Mouse (Mus musculus): ENCODE measurements around the gene Aktip. TPM values are rescaled to one million over a fixed set of nuclear protein-coding genes. Genes with fewer than 3 reads are reported as not detected.

Gene Aktip
- polyA plus RNA-seq, 1 experiment from 2014 or later = 52.5 TPM

GRCm38 (mm10) chr8:91094135-91094534, 105.6 kb downstream of the Aktip start:
- Histone ChIP-seq H3K4me3 (replicated peaks; ENCODE audit: low read length) (no peak overlapping the region), H3K9me3 (replicated peaks; ENCODE audit: control insufficient read depth, low read length) (no peaks in the 10 kb centered on the region), H3K9ac (ENCODE audit: low read length) (no peak overlapping the region), H3K27me3 (ENCODE audit: control insufficient read depth, insufficient read depth, low read length) (no peaks in the 10 kb centered on the region), H3K36me3 (ENCODE audit: control insufficient read depth, insufficient read depth, low read length) (0 out of 2 replicates have a peak, but pooled peaks cover 6% of the 10 kb centered on the region), H3K4me2 (ENCODE audit: low read depth, low read length) (no peak overlapping the region), H3K27ac (ENCODE audit: low read length) (peak overlapping the region; percentile 27; the same call in 1 of the 2 replicates), H3K4me1 (ENCODE audit: control insufficient read depth, insufficient read depth, low read length) (no peaks in the 10 kb centered on the region)
- WGBS = 49% methylated on average over 5 of the region's 5 CpGs
- ATAC-seq (ENCODE audit: insufficient read depth, low FRiP score) = no peak

- Histone ChIP-seq H3K4me1 (ENCODE audit: control insufficient read depth, insufficient read depth, low read length) (no peaks in the 10 kb centered on the region), H3K27me3 (ENCODE audit: control insufficient read depth, insufficient read depth, low read length) (no peaks in the 10 kb centered on the region), H3K4me2 (ENCODE audit: low read depth, low read length) (no peak overlapping the region), H3K36me3 (ENCODE audit: control insufficient read depth, insufficient read depth, low read length) (peaks cover 15% of the 10 kb centered on the region; the same call in 1 of the 2 replicates), H3K9me3 (replicated peaks; ENCODE audit: control insufficient read depth, low read length) (no peaks in the 10 kb centered on the region), H3K9ac (ENCODE audit: low read length) (no peak overlapping the region), H3K27ac (ENCODE audit: low read length) (no peak overlapping the region), H3K4me3 (replicated peaks; ENCODE audit: low read length) (no peak overlapping the region)
- no peak; the same call in 1 of the 2 replicates for ATAC-seq (ENCODE audit: insufficient read depth, low FRiP score)
- WGBS = 66% methylated on average over 2 of the region's 2 CpGs
Measured at GRCm38 (mm10) chr8:91089601-91090000, 110.2 kb downstream of the Aktip start.

- ATAC-seq (ENCODE audit: insufficient read depth, low FRiP score) = no peak
Measured at GRCm38 (mm10) chr8:91088452-91088851, 111.3 kb downstream of the Aktip start.

GRCm38 (mm10) chr8:91082428-91082827, 117.3 kb downstream of the Aktip start:
- no peak overlapping the region for H3K4me2 ChIP-seq (ENCODE audit: low read depth, low read length)
- H3K9me3 ChIP-seq (replicated peaks; ENCODE audit: control insufficient read depth, low read length) = no peaks in the 10 kb centered on the region
- H3K36me3 ChIP-seq (ENCODE audit: control insufficient read depth, insufficient read depth, low read length) = 0 out of 2 replicates have a peak, but pooled peaks cover 5% of the 10 kb centered on the region
- no peaks in the 10 kb centered on the region for H3K27me3 ChIP-seq (ENCODE audit: control insufficient read depth, insufficient read depth, low read length)
- no peak overlapping the region for H3K4me3 ChIP-seq (replicated peaks; ENCODE audit: low read length)
- H3K27ac ChIP-seq (ENCODE audit: low read length) = no peak overlapping the region
- no peaks in the 10 kb centered on the region for H3K4me1 ChIP-seq (ENCODE audit: control insufficient read depth, insufficient read depth, low read length)
- WGBS = 83% methylated on average over 12 of the region's 12 CpGs
- ATAC-seq (ENCODE audit: insufficient read depth, low FRiP score) = peak; percentile 25; the same call in 1 of the 2 replicates
- H3K9ac ChIP-seq (ENCODE audit: low read length) = no peak overlapping the region

More at GRCm38 (mm10) chr8:91088452-91088851, 111.3 kb downstream of the Aktip start:
- Histone ChIP-seq H3K36me3 (ENCODE audit: control insufficient read depth, insufficient read depth, low read length) (peaks cover 15% of the 10 kb centered on the region; the same call in 1 of the 2 replicates), H3K27ac (ENCODE audit: low read length) (no peak overlapping the region), H3K9ac (ENCODE audit: low read length) (no peak overlapping the region), H3K4me3 (replicated peaks; ENCODE audit: low read length) (no peak overlapping the region), H3K4me2 (ENCODE audit: low read depth, low read length) (no peak overlapping the region), H3K9me3 (replicated peaks; ENCODE audit: control insufficient read depth, low read length) (no peaks in the 10 kb centered on the region), H3K27me3 (ENCODE audit: control insufficient read depth, insufficient read depth, low read length) (no peaks in the 10 kb centered on the region), H3K4me1 (ENCODE audit: control insufficient read depth, insufficient read depth, low read length) (no peaks in the 10 kb centered on the region)
- 88% methylated on average over 7 of the region's 7 CpGs for WGBS

GRCm38 (mm10) chr8:91081911-91082310, 117.9 kb downstream of the Aktip start:
- WGBS = 73% methylated on average over 7 of the region's 7 CpGs

GRCm38 (mm10) chr8:91079678-91080077, 120.1 kb downstream of the Aktip start:
- Histone ChIP-seq H3K9me3 (replicated peaks; ENCODE audit: control insufficient read depth, low read length) (no peaks in the 10 kb centered on the region), H3K27ac (ENCODE audit: low read length) (no peak overlapping the region), H3K4me2 (ENCODE audit: low read depth, low read length) (no peak overlapping the region), H3K36me3 (ENCODE audit: control insufficient read depth, insufficient read depth, low read length) (no peaks in the 10 kb centered on the region), H3K4me3 (replicated peaks; ENCODE audit: low read length) (no peak overlapping the region), H3K4me1 (ENCODE audit: control insufficient read depth, insufficient read depth, low read length) (no peaks in the 10 kb centered on the region), H3K27me3 (ENCODE audit: control insufficient read depth, insufficient read depth, low read length) (no peaks in the 10 kb centered on the region), H3K9ac (ENCODE audit: low read length) (no peak overlapping the region)
- WGBS = 99% methylated on average over 2 of the region's 2 CpGs
- ATAC-seq (ENCODE audit: insufficient read depth, low FRiP score) = no peak

More at GRCm38 (mm10) chr8:91081911-91082310, 117.9 kb downstream of the Aktip start:
- H3K9ac ChIP-seq (ENCODE audit: low read length) = no peak overlapping the region
- H3K27ac ChIP-seq (ENCODE audit: low read length) = no peak overlapping the region
- no peaks in the 10 kb centered on the region for H3K9me3 ChIP-seq (replicated peaks; ENCODE audit: control insufficient read depth, low read length)
- no peak overlapping the region for H3K4me2 ChIP-seq (ENCODE audit: low read depth, low read length)
- no peaks in the 10 kb centered on the region for H3K4me1 ChIP-seq (ENCODE audit: control insufficient read depth, insufficient read depth, low read length)
- H3K27me3 ChIP-seq (ENCODE audit: control insufficient read depth, insufficient read depth, low read length) = no peaks in the 10 kb centered on the region
- ATAC-seq (ENCODE audit: insufficient read depth, low FRiP score) = 0 out of 2 replicates have a peak, but pooled peaks have one; percentile 47
- H3K4me3 ChIP-seq (replicated peaks; ENCODE audit: low read length) = no peak overlapping the region
- H3K36me3 ChIP-seq (ENCODE audit: control insufficient read depth, insufficient read depth, low read length) = 0 out of 2 replicates have a peak, but pooled peaks cover 5% of the 10 kb centered on the region

GRCm38 (mm10) chr8:91077077-91077867, 122.5 kb downstream of the Aktip start:
- no peaks in the 10 kb centered on the region for H3K4me1 ChIP-seq (ENCODE audit: control insufficient read depth, insufficient read depth, low read length)
- ATAC-seq (ENCODE audit: insufficient read depth, low FRiP score) = no peak
- no peak overlapping the region for H3K4me3 ChIP-seq (replicated peaks; ENCODE audit: low read length)
- H3K9ac ChIP-seq (ENCODE audit: low read length) = no peak overlapping the region
- H3K4me2 ChIP-seq (ENCODE audit: low read depth, low read length) = no peak overlapping the region
- H3K27ac ChIP-seq (ENCODE audit: low read length) = no peak overlapping the region
- H3K9me3 ChIP-seq (replicated peaks; ENCODE audit: control insufficient read depth, low read length) = no peaks in the 10 kb centered on the region
- no peaks in the 10 kb centered on the region for H3K27me3 ChIP-seq (ENCODE audit: control insufficient read depth, insufficient read depth, low read length)
- H3K36me3 ChIP-seq (ENCODE audit: control insufficient read depth, insufficient read depth, low read length) = no peaks in the 10 kb centered on the region
- WGBS = 90% methylated on average over 12 of the region's 12 CpGs

GRCm38 (mm10) chr8:91070275-91070859, 129.4 kb downstream of the Aktip start:
- under 1% methylated on average over 34 of the region's 34 CpGs for WGBS
- no peaks in the 10 kb centered on the region for H3K9me3 ChIP-seq (replicated peaks; ENCODE audit: control insufficient read depth, low read length)
- H3K9ac ChIP-seq (ENCODE audit: low read length) = peak overlapping the region; percentile 86
- H3K27ac ChIP-seq (ENCODE audit: low read length) = peak overlapping the region; percentile 83
- peaks cover 8% of the 10 kb centered on the region; the same call in 1 of the 2 replicates for H3K4me1 ChIP-seq (ENCODE audit: control insufficient read depth, insufficient read depth, low read length)
- peak overlapping the region; percentile 67 for H3K4me2 ChIP-seq (ENCODE audit: low read depth, low read length)
- H3K4me3 ChIP-seq (replicated peaks; ENCODE audit: low read length) = peak overlapping the region; percentile 95
- H3K36me3 ChIP-seq (ENCODE audit: control insufficient read depth, insufficient read depth, low read length) = no peaks in the 10 kb centered on the region
- no peaks in the 10 kb centered on the region for H3K27me3 ChIP-seq (ENCODE audit: control insufficient read depth, insufficient read depth, low read length)
- peak; percentile 84 for ATAC-seq (ENCODE audit: insufficient read depth, low FRiP score)

- ATAC-seq (ENCODE audit: insufficient read depth, low FRiP score) = peak; percentile 96
- peak within 1 kb of the TSS; percentile 83 for H3K27ac ChIP-seq (ENCODE audit: low read length)
- peak within 1 kb of the TSS; percentile 86 for H3K9ac ChIP-seq (ENCODE audit: low read length)
- H3K36me3 ChIP-seq (ENCODE audit: control insufficient read depth, insufficient read depth, low read length) = no peaks in the 10 kb centered on the region
- peaks cover 8% of the 10 kb centered on the region; the same call in 1 of the 2 replicates for H3K4me1 ChIP-seq (ENCODE audit: control insufficient read depth, insufficient read depth, low read length)
- H3K27me3 ChIP-seq (ENCODE audit: control insufficient read depth, insufficient read depth, low read length) = no peaks in the 10 kb centered on the region
- H3K4me2 ChIP-seq (ENCODE audit: low read depth, low read length) = peak within 1 kb of the TSS; percentile 67
- H3K9me3 ChIP-seq (replicated peaks; ENCODE audit: control insufficient read depth, low read length) = no peaks in the 10 kb centered on the region
- peak within 1 kb of the TSS; percentile 95 for H3K4me3 ChIP-seq (replicated peaks; ENCODE audit: low read length)
- WGBS = under 1% methylated on average over 25 of the region's 25 CpGs
Measured at GRCm38 (mm10) chr8:91069834-91070233, 129.9 kb downstream of the Aktip start, which contains the start of gene Rbl2. Gene Rbl2 (plus strand): TSS chr8:91070057.
